Mouse (Mus musculus) kidney, embryonic 15.5 days (tissue): ENCODE data around the gene Dennd1a. TPM values are rescaled to one million over a fixed set of nuclear protein-coding genes. Genes with fewer than 3 reads are reported as not detected.
A peak's percentile ranks its signal among the peaks of the same experiment; 100 is the strongest.

Source experiments
- ATAC-seq: fragments of 200-750 bp; cut with Nextera tagmentation; replicated peaks from 2 replicates; pipeline ENCODE4 v1.8.0; 2017; ENCODE audit warnings: moderate TSS enrichment; ENCODE audit not compliant: low FRiP score
- H3K27ac ChIP-seq: fragments of 300-500 bp; sonication (generic); 2 replicates; pipeline ENCODE4 v1.5.1; 2015; ENCODE audit warnings: mild to moderate bottlenecking, inconsistent platforms
- H3K27me3 ChIP-seq: fragments of 300-500 bp; sonication (generic); 2 replicates; pipeline ENCODE4 v1.6.1; 2015; ENCODE audit warnings: inconsistent platforms
- H3K36me3 ChIP-seq: fragments of 300-500 bp; sonication (generic); 2 replicates; pipeline ENCODE4 v1.6.1; 2015; ENCODE audit warnings: inconsistent platforms
- H3K4me1 ChIP-seq: fragments of 300-500 bp; sonication (generic); 2 replicates; pipeline ENCODE4 v1.6.1; 2015; ENCODE audit warnings: inconsistent platforms
- H3K4me2 ChIP-seq: fragments of 300-500 bp; sonication (generic); 2 replicates; pipeline ENCODE4 v1.6.1; 2015; ENCODE audit warnings: moderate library complexity, mild to moderate bottlenecking, inconsistent platforms
- H3K4me3 ChIP-seq: fragments of 300-500 bp; sonication (generic); replicated peaks from 2 replicates; pipeline ENCODE4 v1.5.1; 2015; ENCODE audit warnings: mild to moderate bottlenecking, inconsistent platforms
- H3K9ac ChIP-seq: fragments of 300-500 bp; sonication (generic); 2 replicates; pipeline ENCODE4 v1.6.1; 2015; ENCODE audit warnings: mild to moderate bottlenecking, inconsistent platforms
- H3K9me3 ChIP-seq: fragments of 300-500 bp; sonication (generic); replicated peaks from 2 replicates; pipeline ENCODE4 v1.6.1; 2016; ENCODE audit warnings: inconsistent platforms
- WGBS: fragments of 180-500 bp; shearing (Covaris S2); methylation state at CpG from one replicate; pipeline ENCODE4 v1.1.7; 2015; ENCODE audit warnings: mixed read lengths; 5-methylcytosine and 5-hydroxymethylcytosine counted together
- polyA plus RNA-seq: library from polyadenylated mRNA; unstranded; fragments of >200 nt; fragmentation: Nextera tagmentation; extraction: Ambion mirVana; gene quantifications from 2 replicates; pipeline ENCODE4 v1.2.1, GENCODE M21; 2015

Gene Dennd1a
- polyA plus RNA-seq, 1 experiment from 2014 or later: 16.2 TPM

- no peaks in the 10 kb centered on the region for H3K27me3 ChIP-seq
- peaks cover 5% of the 10 kb centered on the region; the same call in 1 of the 2 replicates for H3K36me3 ChIP-seq
- H3K4me3 ChIP-seq: no peak overlapping the region
- ATAC-seq: no peak
- H3K9ac ChIP-seq: no peak overlapping the region
- H3K4me2 ChIP-seq: no peak overlapping the region
- 88% methylated on average over 5 of the region's 5 CpGs for WGBS
- no peaks in the 10 kb centered on the region for H3K9me3 ChIP-seq
- H3K4me1 ChIP-seq: peaks cover 9% of the 10 kb centered on the region; the same call in 1 of the 2 replicates
- H3K27ac ChIP-seq: no peak overlapping the region
Measured at GRCm38 (mm10) chr2:37812401-37812800, 474.8 kb downstream of the Dennd1a start.

GRCm38 (mm10) chr2:37811682-37812081 lies 475.5 kb downstream of the Dennd1a start:
- H3K4me3 ChIP-seq: no peak overlapping the region
- H3K27ac ChIP-seq: no peak overlapping the region
- no peak overlapping the region for H3K9ac ChIP-seq
- H3K9me3 ChIP-seq: no peaks in the 10 kb centered on the region
- no peak for ATAC-seq
- H3K4me2 ChIP-seq: no peak overlapping the region
- peaks cover 10% of the 10 kb centered on the region; the same call in 1 of the 2 replicates for H3K4me1 ChIP-seq
- WGBS: 73% methylated on average over 2 of the region's 2 CpGs
- H3K36me3 ChIP-seq: peaks cover 5% of the 10 kb centered on the region; the same call in 1 of the 2 replicates
- no peaks in the 10 kb centered on the region for H3K27me3 ChIP-seq

GRCm38 (mm10) chr2:37802610-37803212 lies 484.5 kb downstream of the Dennd1a start:
- no peak overlapping the region for H3K4me3 ChIP-seq
- H3K9me3 ChIP-seq: no peaks in the 10 kb centered on the region
- no peaks in the 10 kb centered on the region for H3K27me3 ChIP-seq
- ATAC-seq: peak; percentile 78
- peaks cover 8% of the 10 kb centered on the region for H3K4me1 ChIP-seq
- 44% methylated on average over 4 of the region's 4 CpGs for WGBS
- H3K36me3 ChIP-seq: peaks cover 11% of the 10 kb centered on the region; the same call in 1 of the 2 replicates
- H3K9ac ChIP-seq: no peak overlapping the region
- no peak overlapping the region for H3K27ac ChIP-seq
- H3K4me2 ChIP-seq: no peak overlapping the region

GRCm38 (mm10) chr2:37801687-37802086 lies 485.5 kb downstream of the Dennd1a start:
- H3K4me2 ChIP-seq: no peak overlapping the region
- WGBS: 81% methylated on average over 4 of the region's 4 CpGs
- H3K27ac ChIP-seq: no peak overlapping the region
- no peak overlapping the region for H3K9ac ChIP-seq
- H3K36me3 ChIP-seq: peaks cover 11% of the 10 kb centered on the region; the same call in 1 of the 2 replicates
- no peaks in the 10 kb centered on the region for H3K9me3 ChIP-seq
- no peaks in the 10 kb centered on the region for H3K27me3 ChIP-seq
- H3K4me3 ChIP-seq: no peak overlapping the region
- no peak for ATAC-seq
- H3K4me1 ChIP-seq: peaks cover 5% of the 10 kb centered on the region

- H3K27me3 ChIP-seq: peaks cover 3% of the 10 kb centered on the region; the same call in 1 of the 2 replicates
- ATAC-seq: no peak
- H3K4me2 ChIP-seq: no peak overlapping the region
- peaks cover 22% of the 10 kb centered on the region for H3K4me1 ChIP-seq
- H3K4me3 ChIP-seq: no peak overlapping the region
- no peak overlapping the region for H3K27ac ChIP-seq
- peaks cover 11% of the 10 kb centered on the region; the same call in 1 of the 2 replicates for H3K36me3 ChIP-seq
- no peaks in the 10 kb centered on the region for H3K9me3 ChIP-seq
- WGBS: 54% methylated on average over 6 of the region's 6 CpGs
- no peak overlapping the region for H3K9ac ChIP-seq
Measured at GRCm38 (mm10) chr2:37799137-37799536, 488.1 kb downstream of the Dennd1a start.

- H3K4me3 ChIP-seq: no peak overlapping the region
- peaks cover 21% of the 10 kb centered on the region for H3K27me3 ChIP-seq
- no peak overlapping the region for H3K27ac ChIP-seq
- no peak overlapping the region for H3K9ac ChIP-seq
- no peaks in the 10 kb centered on the region for H3K9me3 ChIP-seq
- 81% methylated on average over 4 of the region's 4 CpGs for WGBS
- no peak for ATAC-seq
- no peak overlapping the region for H3K4me2 ChIP-seq
- H3K36me3 ChIP-seq: peaks cover 11% of the 10 kb centered on the region; the same call in 1 of the 2 replicates
- peaks cover 24% of the 10 kb centered on the region for H3K4me1 ChIP-seq
Measured at GRCm38 (mm10) chr2:37797046-37797445, 490.1 kb downstream of the Dennd1a start.

GRCm38 (mm10) chr2:37796021-37796420 lies 491.2 kb downstream of the Dennd1a start:
- WGBS: 12% methylated on average over 1 of the region's 1 CpGs

GRCm38 (mm10) chr2:37791340-37791739 lies 495.9 kb downstream of the Dennd1a start:
- H3K4me3 ChIP-seq: no peak overlapping the region
- no peak overlapping the region for H3K9ac ChIP-seq
- H3K9me3 ChIP-seq: no peaks in the 10 kb centered on the region
- H3K27me3 ChIP-seq: peaks cover 38% of the 10 kb centered on the region
- no peak overlapping the region for H3K4me2 ChIP-seq
- 78% methylated on average over 4 of the region's 4 CpGs for WGBS
- H3K36me3 ChIP-seq: no peaks in the 10 kb centered on the region
- ATAC-seq: no peak
- H3K27ac ChIP-seq: no peak overlapping the region
- peaks cover 45% of the 10 kb centered on the region for H3K4me1 ChIP-seq

More at GRCm38 (mm10) chr2:37796021-37796420, 491.2 kb downstream of the Dennd1a start:
- H3K36me3 ChIP-seq: 0 out of 2 replicates have a peak, but pooled peaks cover 4% of the 10 kb centered on the region
- H3K4me1 ChIP-seq: peaks cover 24% of the 10 kb centered on the region
- H3K9me3 ChIP-seq: no peaks in the 10 kb centered on the region
- peak overlapping the region; percentile 65 for H3K27ac ChIP-seq
- no peak overlapping the region for H3K4me3 ChIP-seq
- no peak overlapping the region for H3K4me2 ChIP-seq
- H3K9ac ChIP-seq: no peak overlapping the region
- H3K27me3 ChIP-seq: peaks cover 23% of the 10 kb centered on the region
- ATAC-seq: 0 out of 2 replicates have a peak, but pooled peaks have one; percentile 23

GRCm38 (mm10) chr2:37790738-37791137 lies 496.5 kb downstream of the Dennd1a start:
- Histone ChIP-seq H3K4me1 (peaks cover 41% of the 10 kb centered on the region), H3K27me3 (peaks cover 44% of the 10 kb centered on the region), H3K4me2 (no peak overlapping the region), H3K36me3 (no peaks in the 10 kb centered on the region), H3K4me3 (no peak overlapping the region), H3K9me3 (no peaks in the 10 kb centered on the region), H3K27ac (no peak overlapping the region), H3K9ac (no peak overlapping the region)
- no peak for ATAC-seq
- 91% methylated on average over 14 of the region's 14 CpGs for WGBS

GRCm38 (mm10) chr2:37789995-37790394 lies 497.2 kb downstream of the Dennd1a start:
- Histone ChIP-seq H3K27me3 (peaks cover 45% of the 10 kb centered on the region), H3K4me2 (no peak overlapping the region), H3K4me3 (no peak overlapping the region), H3K9me3 (no peaks in the 10 kb centered on the region), H3K27ac (no peak overlapping the region), H3K9ac (no peak overlapping the region), H3K4me1 (peaks cover 37% of the 10 kb centered on the region), H3K36me3 (no peaks in the 10 kb centered on the region)
- no peak for ATAC-seq
- WGBS: 88% methylated on average over 10 of the region's 10 CpGs

GRCm38 (mm10) chr2:37789029-37789428 lies 498.2 kb downstream of the Dennd1a start:
- peaks cover 41% of the 10 kb centered on the region for H3K4me1 ChIP-seq
- ATAC-seq: no peak
- no peaks in the 10 kb centered on the region for H3K36me3 ChIP-seq
- no peak overlapping the region for H3K4me3 ChIP-seq
- peak overlapping the region; percentile 54; the same call in 1 of the 2 replicates for H3K27ac ChIP-seq
- no peaks in the 10 kb centered on the region for H3K9me3 ChIP-seq
- H3K27me3 ChIP-seq: peaks cover 42% of the 10 kb centered on the region
- no peak overlapping the region for H3K9ac ChIP-seq
- no peak overlapping the region for H3K4me2 ChIP-seq
- WGBS: 77% methylated on average over 5 of the region's 5 CpGs

GRCm38 (mm10) chr2:37788176-37788962 lies 498.8 kb downstream of the Dennd1a start:
- Histone ChIP-seq H3K27ac (peak overlapping the region; percentile 54; the same call in 1 of the 2 replicates), H3K36me3 (no peaks in the 10 kb centered on the region), H3K27me3 (peaks cover 37% of the 10 kb centered on the region), H3K4me3 (no peak overlapping the region), H3K4me1 (peaks cover 44% of the 10 kb centered on the region), H3K4me2 (no peak overlapping the region), H3K9me3 (no peaks in the 10 kb centered on the region), H3K9ac (no peak overlapping the region)
- 51% methylated on average over 7 of the region's 7 CpGs for WGBS
- peak; percentile 7; the same call in 1 of the 2 replicates for ATAC-seq
